In genomic region chr2:128375827-128376226, GRCm38 (mm10) we compare ENCODE assay signal across 34 mouse cellular contexts.
"Had no signal": no experiment of that assay in that cellular context is flagged by ENCODE, and none has a peak within 500 bp of the region (broad histone marks: within the 10 kb centered on the region; RNA-seq: fewer than 3 reads in every experiment).

No protein-coding gene starts in this region.

- ATAC-seq: hindbrain, embryonic 16.5 days; hindbrain, postnatal 0 days; inflammation-experienced regulatory T-cells, adult 6 months; intestine, embryonic 15.5 days; intestine, embryonic 16.5 days; intestine, postnatal 0 days had no signal

- H3K27me3 ChIP-seq: heart, embryonic 12.5 days; heart, embryonic 13.5 days; heart, embryonic 15.5 days; hindbrain, embryonic 12.5 days; hindbrain, embryonic 13.5 days; hindbrain, embryonic 15.5 days; intestine, embryonic 15.5 days; kidney, embryonic 15.5 days had no signal

- H3K9me3 ChIP-seq: heart, embryonic 10.5 days; heart, embryonic 12.5 days; heart, embryonic 13.5 days; heart, embryonic 15.5 days; hindbrain, embryonic 10.5 days; hindbrain, embryonic 12.5 days; hindbrain, embryonic 13.5 days; hindbrain, embryonic 15.5 days; intestine, embryonic 15.5 days; kidney, embryonic 15.5 days had no signal

- H3K36me3 ChIP-seq: heart, embryonic 10.5 days; heart, embryonic 12.5 days; heart, embryonic 13.5 days; heart, embryonic 15.5 days; hindbrain, embryonic 10.5 days; hindbrain, embryonic 12.5 days; hindbrain, embryonic 13.5 days; hindbrain, embryonic 15.5 days; intestine, embryonic 15.5 days; kidney, embryonic 15.5 days had no signal

- DNase-seq: heart, postnatal 10 days; heart, postnatal 14 days; heart, postnatal 36 days; heart, postnatal 4 days; kidney, adult 11 months; kidney, adult 18-20 months; kidney, adult 2 months; kidney, adult 8-10 months; kidney, adult 9 months; kidney, postnatal 10 days; kidney, postnatal 14 days; kidney, postnatal 36 days; kidney, postnatal 4 days; layer of hippocampus, adult 9-11 months; layer of hippocampus, postnatal 36 days had no signal

- H3K27ac ChIP-seq: heart, embryonic 10.5 days; heart, embryonic 13.5 days; heart, embryonic 15.5 days; hindbrain, embryonic 10.5 days; hindbrain, embryonic 12.5 days; hindbrain, embryonic 13.5 days; hindbrain, embryonic 14.5 days; hindbrain, embryonic 15.5 days; hindbrain, postnatal 0 days; intestine, embryonic 15.5 days; kidney, embryonic 15.5 days; kidney, postnatal 0 days; layer of hippocampus, adult 2 months had no signal

- H3K4me2 ChIP-seq: heart, embryonic 11.5 days; heart, embryonic 12.5 days; heart, embryonic 13.5 days; heart, embryonic 15.5 days; hindbrain, embryonic 12.5 days; hindbrain, embryonic 13.5 days; hindbrain, embryonic 14.5 days; hindbrain, embryonic 15.5 days; intestine, embryonic 15.5 days; kidney, embryonic 15.5 days had no signal

- H3K4me3 ChIP-seq: heart, embryonic 10.5 days; heart, embryonic 12.5 days; heart, embryonic 13.5 days; heart, embryonic 15.5 days; hindbrain, embryonic 10.5 days; hindbrain, embryonic 12.5 days; hindbrain, embryonic 13.5 days; hindbrain, embryonic 15.5 days; intestine, embryonic 15.5 days; kidney, embryonic 15.5 days; layer of hippocampus, adult 2 months had no signal

- H3K9ac ChIP-seq: heart, embryonic 12.5 days; heart, embryonic 13.5 days; heart, embryonic 15.5 days; hindbrain, embryonic 12.5 days; hindbrain, embryonic 13.5 days; hindbrain, embryonic 14.5 days; hindbrain, embryonic 15.5 days; intestine, embryonic 15.5 days; kidney, embryonic 15.5 days had no signal
